ENCODE assay signal across 8 mouse cellular contexts in genomic region chr14:31435018-31435915, GRCm38 (mm10). TPM values are rescaled to one million over a fixed set of nuclear protein-coding genes. Genes with fewer than 3 reads are reported as not detected.
DNase-seq lines count a peak whose midpoint lies in the region; ATAC-seq and TF ChIP-seq lines count a peak whose summit lies in the region.

No protein-coding gene starts in this region.

- peak overlapping the region; percentile 55 for H3K27ac ChIP-seq in heart, embryonic 13.5 days (replicated peaks)
- H3K27ac ChIP-seq in kidney, embryonic 16.5 days (ENCODE audit: low read length): peak overlapping the region; percentile 65
- H3K27ac ChIP-seq in midbrain, embryonic 11.5 days (ENCODE audit: low read depth, low read length): peak overlapping the region; percentile 4; the same call in 1 of the 2 replicates
- H3K27ac ChIP-seq in testis, adult 2 months (ENCODE audit: control insufficient read depth, insufficient read depth, low read depth, low read length): peak overlapping the region; percentile 76

- H3ac ChIP-seq in C2C12 (ENCODE audit: control insufficient read depth, insufficient read length, low read depth): peak overlapping the region; percentile 78

- H3K79me3 ChIP-seq in C2C12 (ENCODE audit: low read depth): peaks cover 4% of the 10 kb centered on the region

- peak; percentile 57; the same call in 1 of the 2 replicates for TF ChIP-seq POLR2A in testis, adult 2 months (IDR thresholded peaks at IDR 0.05; ENCODE audit: control insufficient read depth, low read depth, low read length)

- H3K9me3 ChIP-seq in heart, embryonic 13.5 days: no peaks in the 10 kb centered on the region
- H3K9me3 ChIP-seq in kidney, embryonic 16.5 days (ENCODE audit: low read length): no peaks in the 10 kb centered on the region
- H3K9me3 ChIP-seq in midbrain, embryonic 11.5 days (ENCODE audit: control insufficient read depth, low read length): no peaks in the 10 kb centered on the region

- no peaks in the 10 kb centered on the region for H3K36me3 ChIP-seq in C2C12 (ENCODE audit: control insufficient read depth, insufficient read depth)
- H3K36me3 ChIP-seq in heart, embryonic 13.5 days: peaks cover 4% of the 10 kb centered on the region; the same call in 1 of the 2 replicates
- H3K36me3 ChIP-seq in kidney, embryonic 16.5 days (ENCODE audit: insufficient read depth, low read length): no peaks in the 10 kb centered on the region
- no peaks in the 10 kb centered on the region for H3K36me3 ChIP-seq in midbrain, embryonic 11.5 days (ENCODE audit: control insufficient read depth, insufficient read depth, low read length)
- no peaks in the 10 kb centered on the region for H3K36me3 ChIP-seq in testis, adult 2 months (ENCODE audit: control insufficient read depth, insufficient read depth, low read length)

- H3K4me2 ChIP-seq in heart, embryonic 13.5 days: peak overlapping the region; percentile 95
- peak overlapping the region; percentile 90 for H3K4me2 ChIP-seq in kidney, embryonic 16.5 days (replicated peaks; ENCODE audit: low read depth, low read length)
- peak overlapping the region; percentile 96 for H3K4me2 ChIP-seq in midbrain, embryonic 11.5 days

- H3K79me2 ChIP-seq in C2C12 (ENCODE audit: control insufficient read depth, insufficient read depth): peaks cover 16% of the 10 kb centered on the region

- H3K4me3 ChIP-seq in C2C12 (ENCODE audit: insufficient read depth, poor library complexity, severe bottlenecking): peak overlapping the region; percentile 65
- H3K4me3 ChIP-seq in heart, embryonic 13.5 days: peak overlapping the region; percentile 68
- H3K4me3 ChIP-seq in kidney, embryonic 16.5 days (ENCODE audit: low read length): peak overlapping the region; percentile 70
- peak overlapping the region; percentile 56 for H3K4me3 ChIP-seq in midbrain, embryonic 11.5 days (ENCODE audit: low read depth, low read length)
- H3K4me3 ChIP-seq in testis, adult 2 months (ENCODE audit: control insufficient read depth, low read depth, low read length): peak overlapping the region; percentile 93

- no peak for TF ChIP-seq CTCF in C2C12 (IDR thresholded peaks at IDR 0.05; ENCODE audit: control insufficient read depth, insufficient read depth, insufficient read length)
- no peak; the same call in 1 of the 2 replicates for TF ChIP-seq CTCF in testis, adult 2 months (IDR thresholded peaks at IDR 0.05; ENCODE audit: control insufficient read depth, insufficient read depth, insufficient replicate concordance, low read depth, low read length)

- WGBS in heart, embryonic 13.5 days: 2% methylated on average over 53 of the region's 53 CpGs
- under 1% methylated on average over 53 of the region's 53 CpGs for WGBS in kidney, embryonic 16.5 days
- WGBS in midbrain, embryonic 11.5 days: 1% methylated on average over 53 of the region's 53 CpGs

- H3K27me3 ChIP-seq in C2C12 (ENCODE audit: control insufficient read depth, insufficient read depth, insufficient read length): no peaks in the 10 kb centered on the region
- H3K27me3 ChIP-seq in heart, embryonic 13.5 days (replicated peaks): peaks cover 16% of the 10 kb centered on the region; the same call in 1 of the 2 replicates
- H3K27me3 ChIP-seq in kidney, embryonic 16.5 days (ENCODE audit: insufficient read depth, low read length): peaks cover 7% of the 10 kb centered on the region; the same call in 1 of the 2 replicates
- peaks cover 5% of the 10 kb centered on the region for H3K27me3 ChIP-seq in midbrain, embryonic 11.5 days (ENCODE audit: control insufficient read depth, insufficient read depth, low read length)
- H3K27me3 ChIP-seq in testis, adult 2 months (ENCODE audit: control insufficient read depth, insufficient read depth, low read length): no peaks in the 10 kb centered on the region

- peaks cover 50% of the 10 kb centered on the region for H3K4me1 ChIP-seq in heart, embryonic 13.5 days
- H3K4me1 ChIP-seq in kidney, embryonic 16.5 days (ENCODE audit: insufficient read depth, low read length): peaks cover 40% of the 10 kb centered on the region
- no peaks in the 10 kb centered on the region; the same call in 1 of the 2 replicates for H3K4me1 ChIP-seq in midbrain, embryonic 11.5 days (ENCODE audit: control insufficient read depth, insufficient read depth, low read length)
- peaks cover 11% of the 10 kb centered on the region for H3K4me1 ChIP-seq in testis, adult 2 months (ENCODE audit: control insufficient read depth, insufficient read depth, low read length)

- peak; percentile 27; the same call in 1 of the 2 replicates for ATAC-seq in cerebellum, adult (ENCODE audit: insufficient number of reproducible peaks, low FRiP score, low TSS enrichment)
- ATAC-seq in heart, embryonic 13.5 days (ENCODE audit: extremely low read depth, insufficient number of reproducible peaks, low FRiP score, low TSS enrichment): 0 out of 2 replicates have a peak, but pooled peaks have one; percentile 10
- peak; percentile 39 for ATAC-seq in kidney, embryonic 16.5 days (ENCODE audit: low FRiP score, low TSS enrichment)
- ATAC-seq in midbrain, embryonic 11.5 days (ENCODE audit: low FRiP score): peak; percentile 73

- DNase-seq in cerebellum, adult 9-11 months: no peak
- peak; percentile 75 for DNase-seq in cerebellum, postnatal 10 days
- DNase-seq in midbrain, embryonic 11.5 days (ENCODE audit: low spot score, missing footprints): peak; percentile 93

- H3K9ac ChIP-seq in heart, embryonic 13.5 days: peak overlapping the region; percentile 84
- H3K9ac ChIP-seq in kidney, embryonic 16.5 days (replicated peaks; ENCODE audit: low read length): peak overlapping the region; percentile 80
- H3K9ac ChIP-seq in midbrain, embryonic 11.5 days (ENCODE audit: low read length): peak overlapping the region; percentile 70

TF ChIP-seq in C2C12, 6 proteins besides CTCF, POLR2A, EP300 and RAD21:
- TF ChIP-seq FOSL1 (IDR thresholded peaks at IDR 0.05; ENCODE audit: insufficient read depth, low read length, poor library complexity, severe bottlenecking) (no peak), USF1 (IDR thresholded peaks at IDR 0.05; ENCODE audit: low read depth) (no peak), MAX (IDR thresholded peaks at IDR 0.05) (no peak), MYOG (IDR thresholded peaks at IDR 0.05; ENCODE audit: control insufficient read depth, extremely low read depth, insufficient read length) (no peak), MYOD1 (IDR thresholded peaks at IDR 0.05; ENCODE audit: control insufficient read depth, insufficient read length, low read depth) (no peak), CEBPB (IDR thresholded peaks at IDR 0.05; ENCODE audit: low read depth) (no peak)

RNA-seq across cellular contexts. Expression of gene Sh3bp5, which starts 0.6 kb away (rescaled TPM):
- 8.7 TPM for polyA plus RNA-seq in C2C12 (2012; fragmentation: generic; extraction: Trizol)
- 26.7 and 28.2 TPM in 2 replicates for polyA plus RNA-seq in heart, embryonic 13.5 days (2015; fragmentation: Nextera tagmentation; extraction: Ambion mirVana)
- polyA plus RNA-seq in kidney, embryonic 16.5 days (2015; fragmentation: Nextera tagmentation; extraction: Ambion mirVana): 34.1 and 39.0 TPM in 2 replicates
- 15.3 and 15.8 TPM in 2 replicates for polyA plus RNA-seq in midbrain, embryonic 11.5 days (2014; fragmentation: Nextera tagmentation; extraction: Ambion mirVana)
- polyA plus RNA-seq in testis, adult 2 months (2012; rRNA removed): 39.6 and 41.2 TPM in 2 replicates

RNA-seq across cellular contexts. Expression of gene Eaf1, which starts 58.9 kb away (rescaled TPM):
- polyA plus RNA-seq in C2C12 (2012; fragmentation: generic; extraction: Trizol): 30.2 TPM
- polyA plus RNA-seq in heart, embryonic 13.5 days (2015; fragmentation: Nextera tagmentation; extraction: Ambion mirVana): 11.7 and 12.0 TPM in 2 replicates
- polyA plus RNA-seq in kidney, embryonic 16.5 days (2015; fragmentation: Nextera tagmentation; extraction: Ambion mirVana): 24.9 and 28.0 TPM in 2 replicates
- polyA plus RNA-seq in midbrain, embryonic 11.5 days (2014; fragmentation: Nextera tagmentation; extraction: Ambion mirVana): 15.9 and 16.2 TPM in 2 replicates
- 27.1 and 37.5 TPM in 2 replicates for polyA plus RNA-seq in testis, adult 2 months (2012; rRNA removed)

RNA-seq across cellular contexts. Expression of gene Mettl6, which starts 59.6 kb away (rescaled TPM):
- polyA plus RNA-seq in C2C12 (2012; fragmentation: generic; extraction: Trizol): 17.0 TPM
- 38.7 and 42.9 TPM in 2 replicates for polyA plus RNA-seq in heart, embryonic 13.5 days (2015; fragmentation: Nextera tagmentation; extraction: Ambion mirVana)
- polyA plus RNA-seq in kidney, embryonic 16.5 days (2015; fragmentation: Nextera tagmentation; extraction: Ambion mirVana): 54.5 and 60.7 TPM in 2 replicates
- 83.4 and 93.2 TPM in 2 replicates for polyA plus RNA-seq in midbrain, embryonic 11.5 days (2014; fragmentation: Nextera tagmentation; extraction: Ambion mirVana)
- polyA plus RNA-seq in testis, adult 2 months (2012; rRNA removed): 30.9 and 35.4 TPM in 2 replicates

Comparison
In these comparisons a context has a peak if more than half of its experiments do, and no peak if none do; other contexts are left out.
1. ATAC-seq: peak in every context shown above with its lines; median percentile 73 in midbrain, embryonic 11.5 days; 39 in kidney, embryonic 16.5 days; 27 in cerebellum, adult; 10 in heart, embryonic 13.5 days.
2. H3K27ac ChIP-seq: peak in every context shown above with its lines; median percentile 76 in testis, adult 2 months; 65 in kidney, embryonic 16.5 days; 55 in heart, embryonic 13.5 days; 4 in midbrain, embryonic 11.5 days.